Mouse (Mus musculus): ENCODE data around the gene Gigyf2. TPM values are rescaled to one million over a fixed set of nuclear protein-coding genes. Genes with fewer than 3 reads are reported as not detected.

The Gigyf2 gene
- polyA plus RNA-seq, 1 experiment, result 75.1 TPM

- DNase-seq (ENCODE audit: low read depth), result no peak
- no peak for TF ChIP-seq POLR2A (IDR thresholded peaks at IDR 0.05; ENCODE audit: borderline replicate concordance, extremely low read depth, insufficient read depth, insufficient read length, poor library complexity, severe bottlenecking)
- no peak for TF ChIP-seq CTCF (IDR thresholded peaks at IDR 0.05; ENCODE audit: borderline replicate concordance, extremely low read depth, insufficient read depth, insufficient read length)
These were observed 29.4 kb upstream of the Gigyf2 start for GRCm38 (mm10) chr1:87297346-87297925.

GRCm38 (mm10) chr1:87300360-87301286 is 26.2 kb upstream of the Gigyf2 start:
- no peak for TF ChIP-seq POLR2A (IDR thresholded peaks at IDR 0.05; ENCODE audit: borderline replicate concordance, extremely low read depth, insufficient read depth, insufficient read length, poor library complexity, severe bottlenecking)
- TF ChIP-seq CTCF (IDR thresholded peaks at IDR 0.05; ENCODE audit: borderline replicate concordance, extremely low read depth, insufficient read depth, insufficient read length), result no peak
- no peak for DNase-seq (ENCODE audit: low read depth)

DNA sequence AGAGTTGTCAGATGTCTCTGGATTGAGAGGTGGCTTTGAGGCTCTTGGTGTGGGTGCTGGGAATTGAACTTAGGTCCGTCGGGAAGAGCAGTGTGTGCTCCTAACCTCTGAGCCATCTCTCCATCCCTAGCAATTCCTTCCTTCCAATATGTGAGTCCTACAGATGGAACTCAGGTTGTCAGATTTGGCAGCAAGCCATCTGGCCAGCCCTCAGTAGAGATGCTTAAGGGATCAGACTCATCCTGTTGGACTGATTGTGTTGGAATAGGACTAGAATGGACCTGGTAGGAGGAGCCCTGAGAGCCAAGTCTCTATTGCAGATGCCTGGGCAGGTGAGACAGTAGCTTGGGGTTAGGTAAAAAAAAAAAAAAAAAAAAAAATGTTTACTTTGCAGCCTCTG is 24.8 kb upstream of the Gigyf2 start:
- no peak for DNase-seq (ENCODE audit: low read depth)
- TF ChIP-seq CTCF (IDR thresholded peaks at IDR 0.05; ENCODE audit: borderline replicate concordance, extremely low read depth, insufficient read depth, insufficient read length) (no peak), POLR2A (IDR thresholded peaks at IDR 0.05; ENCODE audit: borderline replicate concordance, extremely low read depth, insufficient read depth, insufficient read length, poor library complexity, severe bottlenecking) (no peak)

DNA sequence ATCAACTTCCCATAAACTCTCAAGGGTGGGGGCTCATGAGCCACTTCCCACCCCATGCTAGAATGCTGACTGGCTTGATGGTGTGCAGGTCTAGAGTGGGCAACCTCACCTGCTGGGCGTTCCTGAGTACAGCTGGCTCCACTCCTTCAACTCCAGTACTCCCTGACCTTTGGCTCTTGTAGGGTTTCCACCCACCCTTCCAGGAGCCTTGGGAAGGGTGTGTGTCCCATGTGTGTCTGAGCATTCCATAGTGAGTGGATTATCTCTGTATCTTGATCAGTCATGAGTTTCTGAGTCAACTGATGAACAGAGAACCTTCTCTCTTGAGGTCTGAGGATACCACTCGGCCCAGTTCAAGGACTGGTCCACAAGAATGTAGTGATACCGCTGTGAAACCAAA is 17.8 kb upstream of the Gigyf2 start:
- TF ChIP-seq POLR2A (IDR thresholded peaks at IDR 0.05; ENCODE audit: borderline replicate concordance, extremely low read depth, insufficient read depth, insufficient read length, poor library complexity, severe bottlenecking), result no peak
- no peak for TF ChIP-seq CTCF (IDR thresholded peaks at IDR 0.05; ENCODE audit: borderline replicate concordance, extremely low read depth, insufficient read depth, insufficient read length)

GRCm38 (mm10) chr1:87309621-87310020 is 17.2 kb upstream of the Gigyf2 start:
- TF ChIP-seq CTCF (IDR thresholded peaks at IDR 0.05; ENCODE audit: borderline replicate concordance, extremely low read depth, insufficient read depth, insufficient read length) (no peak), POLR2A (IDR thresholded peaks at IDR 0.05; ENCODE audit: borderline replicate concordance, extremely low read depth, insufficient read depth, insufficient read length, poor library complexity, severe bottlenecking) (no peak)
- DNase-seq (ENCODE audit: low read depth), result no peak

More for the DNA sequence above, 17.8 kb upstream of the Gigyf2 start:
- DNase-seq (ENCODE audit: low read depth), result no peak

GRCm38 (mm10) chr1:87312681-87313080 is 14.1 kb upstream of the Gigyf2 start:
- DNase-seq (ENCODE audit: low read depth), result no peak
- TF ChIP-seq POLR2A (IDR thresholded peaks at IDR 0.05; ENCODE audit: borderline replicate concordance, extremely low read depth, insufficient read depth, insufficient read length, poor library complexity, severe bottlenecking) (no peak), CTCF (IDR thresholded peaks at IDR 0.05; ENCODE audit: borderline replicate concordance, extremely low read depth, insufficient read depth, insufficient read length) (no peak)

DNA sequence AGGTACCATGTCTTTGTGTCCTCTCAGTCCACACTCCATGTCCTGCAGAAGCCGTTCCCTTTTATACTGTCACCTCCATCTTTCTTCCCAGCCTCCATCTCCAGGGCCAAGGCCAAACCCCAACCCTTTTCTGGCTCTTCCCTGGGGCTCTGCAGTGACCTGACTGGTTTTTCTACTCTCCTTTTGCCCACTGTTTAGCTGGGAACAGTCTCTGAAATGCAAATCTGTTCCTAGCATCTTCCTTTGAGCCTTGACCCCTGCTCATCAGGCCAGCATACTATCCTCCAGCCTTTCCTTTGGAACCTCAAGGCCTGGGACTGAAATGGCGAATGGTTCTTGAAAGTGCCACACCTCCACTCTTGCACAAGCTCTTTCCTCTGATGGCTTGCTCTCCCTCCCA is 13.7 kb upstream of the Gigyf2 start:
- TF ChIP-seq CTCF (IDR thresholded peaks at IDR 0.05; ENCODE audit: borderline replicate concordance, extremely low read depth, insufficient read depth, insufficient read length), result no peak
- TF ChIP-seq POLR2A (IDR thresholded peaks at IDR 0.05; ENCODE audit: borderline replicate concordance, extremely low read depth, insufficient read depth, insufficient read length, poor library complexity, severe bottlenecking), result no peak
- no peak for DNase-seq (ENCODE audit: low read depth)

- peak; percentile 7 for DNase-seq (ENCODE audit: low read depth)
- TF ChIP-seq CTCF (IDR thresholded peaks at IDR 0.05; ENCODE audit: borderline replicate concordance, extremely low read depth, insufficient read depth, insufficient read length) (no peak), POLR2A (IDR thresholded peaks at IDR 0.05; ENCODE audit: borderline replicate concordance, extremely low read depth, insufficient read depth, insufficient read length, poor library complexity, severe bottlenecking) (no peak)
These were observed 12.8 kb upstream of the Gigyf2 start for GRCm38 (mm10) chr1:87313843-87314570.

DNA sequence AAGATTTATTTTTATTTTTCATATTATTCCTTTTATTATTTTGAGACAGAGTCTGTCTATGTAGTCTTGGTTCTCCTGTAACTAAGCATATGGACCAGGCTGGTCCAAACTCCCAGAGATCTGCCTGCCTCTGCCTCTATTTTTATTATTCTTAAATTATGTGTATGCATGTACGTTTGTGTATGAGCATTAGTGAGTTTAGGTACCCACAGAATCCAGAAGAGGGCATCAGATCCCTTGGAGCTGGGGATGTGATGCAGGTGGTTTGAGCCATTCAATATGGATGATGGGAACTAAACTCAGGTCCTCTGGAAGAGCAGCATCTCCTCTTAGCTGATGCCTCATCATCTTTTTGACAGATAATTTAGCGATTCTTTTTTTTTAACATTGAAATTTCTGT is 11.4 kb upstream of the Gigyf2 start:
- no peak for TF ChIP-seq POLR2A (IDR thresholded peaks at IDR 0.05; ENCODE audit: borderline replicate concordance, extremely low read depth, insufficient read depth, insufficient read length, poor library complexity, severe bottlenecking)
- no peak for TF ChIP-seq CTCF (IDR thresholded peaks at IDR 0.05; ENCODE audit: borderline replicate concordance, extremely low read depth, insufficient read depth, insufficient read length)
- no peak for DNase-seq (ENCODE audit: low read depth)

GRCm38 (mm10) chr1:87315894-87316293 is 10.9 kb upstream of the Gigyf2 start:
- DNase-seq (ENCODE audit: low read depth), result no peak

DNA sequence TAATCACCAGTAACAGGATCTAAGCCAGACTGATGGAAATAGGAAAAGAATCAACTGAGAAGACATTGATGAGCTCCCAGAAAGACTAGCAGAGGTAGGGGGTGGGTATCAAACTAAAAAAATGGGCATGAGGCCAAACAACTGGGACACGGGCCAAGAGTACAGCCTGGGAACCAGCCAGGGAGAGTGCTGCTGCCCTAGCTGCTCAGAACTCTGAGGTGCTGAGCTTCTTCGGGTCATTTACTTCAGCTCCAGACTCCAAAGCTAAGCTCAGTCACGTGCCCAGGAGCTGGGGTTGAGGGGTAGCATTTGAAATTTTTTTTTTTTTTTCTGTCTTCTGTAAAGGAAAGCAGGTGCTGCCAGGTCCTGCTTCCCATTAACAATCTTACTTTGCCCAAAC is 10.1 kb upstream of the Gigyf2 start:
- TF ChIP-seq POLR2A (IDR thresholded peaks at IDR 0.05; ENCODE audit: borderline replicate concordance, extremely low read depth, insufficient read depth, insufficient read length, poor library complexity, severe bottlenecking), result no peak
- TF ChIP-seq CTCF (IDR thresholded peaks at IDR 0.05; ENCODE audit: borderline replicate concordance, extremely low read depth, insufficient read depth, insufficient read length), result no peak
- peak; percentile 73 for DNase-seq (ENCODE audit: low read depth)

More at GRCm38 (mm10) chr1:87315894-87316293, 10.9 kb upstream of the Gigyf2 start:
- TF ChIP-seq CTCF (IDR thresholded peaks at IDR 0.05; ENCODE audit: borderline replicate concordance, extremely low read depth, insufficient read depth, insufficient read length) (no peak), POLR2A (IDR thresholded peaks at IDR 0.05; ENCODE audit: borderline replicate concordance, extremely low read depth, insufficient read depth, insufficient read length, poor library complexity, severe bottlenecking) (no peak)

Data from brain, embryonic 14.5 days (tissue).